Mouse (Mus musculus) CH12.LX (cell line): ENCODE data around the gene Skor1. TPM values are rescaled to one million over a fixed set of nuclear protein-coding genes. Genes with fewer than 3 reads are reported as not detected.

Source experiments
- DNase-seq: peaks from one replicate; pipeline ENCODE4 v3.0.0-alpha.2; 2013; ENCODE audit errors: extremely low read depth
- H3K27ac ChIP-seq: 2 replicates; pipeline ENCODE4 v1.5.1; 2012; ENCODE audit warnings: low read depth, mild to moderate bottlenecking, control low read depth, moderate library complexity; ENCODE audit not compliant: insufficient read depth
- H3K27me3 ChIP-seq: replicated peaks from 2 replicates; pipeline ENCODE3; 2012; ENCODE audit warnings: inconsistent platforms
- H3K36me3 ChIP-seq, 2 experiments: replicated peaks in 1 of 2; 2 replicates each; pipeline versions ENCODE3 to v1.6.1; 2012; ENCODE audit warnings: inconsistent platforms in 1 of 2, low read length in 1 of 2, mild to moderate bottlenecking in 1 of 2, mixed read lengths in 1 of 2, moderate library complexity in 1 of 2; ENCODE audit not compliant: control insufficient read depth in 1 of 2, insufficient read depth in 1 of 2
- H3K4me1 ChIP-seq, 2 experiments: 2 replicates each; pipeline ENCODE4 v1.6.1; 2012; ENCODE audit warnings: inconsistent platforms in 1 of 2, moderate library complexity in 1 of 2; ENCODE audit not compliant: insufficient read depth in 2 of 2, control insufficient read depth in 1 of 2
- H3K4me2 ChIP-seq: 2 replicates; pipeline ENCODE4 v1.6.1; 2012; ENCODE audit warnings: low read depth, mild to moderate bottlenecking, control low read depth; ENCODE audit not compliant: poor library complexity, insufficient read depth, severe bottlenecking
- H3K4me3 ChIP-seq, 3 experiments: fragments of 150-350 bp in 1 of 3; sonication (generic) in 1 of 3; replicated peaks in 1 of 3; 2 replicates each; pipeline versions ENCODE3 to v1.5.1; 2011 to 2012; ENCODE audit warnings: low read depth in 2 of 3, low read length in 2 of 3, mild to moderate bottlenecking in 2 of 3, moderate library complexity in 2 of 3, control low read depth in 1 of 3, improper control_type of control experiment in 1 of 3, inconsistent platforms in 1 of 3, mixed read lengths in 1 of 3; ENCODE audit not compliant: poor library complexity in 1 of 3
- H3K79me2 ChIP-seq: replicated peaks from 2 replicates; pipeline ENCODE4 v1.6.1; 2012; ENCODE audit warnings: mild to moderate bottlenecking, moderate library complexity; ENCODE audit not compliant: control insufficient read depth, poor library complexity, insufficient read depth, severe bottlenecking; ENCODE audit errors: extremely low read depth
- H3K9ac ChIP-seq: 2 replicates; pipeline ENCODE4 v1.6.1; 2012; ENCODE audit warnings: low read depth, mild to moderate bottlenecking, control low read depth, moderate library complexity; ENCODE audit not compliant: insufficient read depth
- H3K9me3 ChIP-seq: replicated peaks from 2 replicates; pipeline ENCODE3; 2012; ENCODE audit warnings: low read length, inconsistent platforms, mixed read lengths
- CHD1 ChIP-seq: IDR thresholded peaks from 2 replicates; pipeline ENCODE4 v1.6.1; 2012; ENCODE audit warnings: low read depth, low read length, improper control_type of control experiment, inconsistent platforms
- CTCF ChIP-seq, 2 experiments: IDR thresholded peaks in 1 of 2; conservative IDR thresholded peaks in 1 of 2; 2 replicates each; pipeline ENCODE4 v1.5.1; 2011 to 2012; ENCODE audit warnings: low read depth in 2 of 2, low read length in 2 of 2, improper control_type of control experiment in 1 of 2, inconsistent platforms in 1 of 2, mild to moderate bottlenecking in 1 of 2, moderate library complexity in 1 of 2
- E2F4 ChIP-seq: IDR thresholded peaks from 2 replicates; pipeline ENCODE4 v1.6.1; 2011; ENCODE audit warnings: low read depth, low read length, improper control_type of control experiment; ENCODE audit not compliant: insufficient replicate concordance
- ELF1 ChIP-seq: IDR thresholded peaks from 2 replicates; pipeline ENCODE4 v1.6.1; 2014; ENCODE audit warnings: low read depth, mild to moderate bottlenecking, inconsistent platforms, low read length, improper control_type of control experiment
- EP300 ChIP-seq: IDR thresholded peaks from 2 replicates; pipeline ENCODE4 v1.6.1; 2011; ENCODE audit warnings: low read length, improper control_type of control experiment
- ETS1 ChIP-seq: conservative IDR thresholded peaks from 2 replicates; pipeline ENCODE4 v1.6.1; 2012; ENCODE audit warnings: low read depth, mild to moderate bottlenecking, inconsistent platforms, low read length, improper control_type of control experiment, moderate library complexity
- GABPA ChIP-seq: IDR thresholded peaks from 2 replicates; pipeline ENCODE4 v1.6.1; 2012; ENCODE audit warnings: low read depth, low read length, improper control_type of control experiment, inconsistent platforms; ENCODE audit not compliant: insufficient replicate concordance
- HCFC1 ChIP-seq: IDR thresholded peaks from 2 replicates; pipeline ENCODE4 v1.6.1; 2012; ENCODE audit warnings: low read depth, mild to moderate bottlenecking, inconsistent platforms, low read length, improper control_type of control experiment
- IRF4 ChIP-seq: IDR thresholded peaks from 2 replicates; pipeline ENCODE4 v1.6.1; 2014; ENCODE audit warnings: low read depth, mild to moderate bottlenecking, inconsistent platforms, low read length, improper control_type of control experiment
- JUND ChIP-seq: conservative IDR thresholded peaks from 2 replicates; pipeline ENCODE4 v1.6.1; 2011; ENCODE audit warnings: low read depth, low read length, improper control_type of control experiment
- KAT2A ChIP-seq: IDR thresholded peaks from 2 replicates; pipeline ENCODE4 v1.6.1; 2012; ENCODE audit warnings: low read length, improper control_type of control experiment, inconsistent platforms; ENCODE audit not compliant: insufficient replicate concordance
- MAFK ChIP-seq: IDR thresholded peaks from 2 replicates; pipeline ENCODE4 v1.6.1; 2011; ENCODE audit warnings: low read length, improper control_type of control experiment; ENCODE audit not compliant: insufficient replicate concordance
- MAX ChIP-seq: IDR thresholded peaks from 2 replicates; pipeline ENCODE4 v1.6.1; 2011; ENCODE audit warnings: low read length, improper control_type of control experiment
- MAZ ChIP-seq: IDR thresholded peaks from 2 replicates; pipeline ENCODE4 v1.6.1; 2012; ENCODE audit warnings: low read depth, mild to moderate bottlenecking, inconsistent platforms, low read length, improper control_type of control experiment, moderate library complexity
- MXI1 ChIP-seq: IDR thresholded peaks from 2 replicates; pipeline ENCODE4 v1.6.1; 2011; ENCODE audit warnings: mild to moderate bottlenecking, low read depth, low read length, improper control_type of control experiment
- MYC ChIP-seq: IDR thresholded peaks from 2 replicates; pipeline ENCODE4 v1.6.1; 2011; ENCODE audit warnings: low read depth, mild to moderate bottlenecking, improper control_type of control experiment, low read length
- NELFE ChIP-seq: IDR thresholded peaks from 2 replicates; pipeline ENCODE4 v1.6.1; 2011; ENCODE audit warnings: low read depth, low read length, improper control_type of control experiment
- NRF1 ChIP-seq: IDR thresholded peaks from 2 replicates; pipeline ENCODE4 v1.6.1; 2014; ENCODE audit warnings: low read depth, mild to moderate bottlenecking, inconsistent platforms, low read length, improper control_type of control experiment, moderate library complexity
- PAX5 ChIP-seq: IDR thresholded peaks from 2 replicates; pipeline ENCODE4 v1.6.1; 2012; ENCODE audit warnings: low read length, inconsistent platforms, mixed read lengths
- POLR2A ChIP-seq: IDR thresholded peaks from 2 replicates; pipeline ENCODE4 v1.6.1; 2011; ENCODE audit warnings: low read depth, mild to moderate bottlenecking, improper control_type of control experiment, low read length
- RCOR1 ChIP-seq: conservative IDR thresholded peaks from 2 replicates; pipeline ENCODE4 v1.6.1; 2012; ENCODE audit warnings: low read depth, mild to moderate bottlenecking, inconsistent platforms, low read length, improper control_type of control experiment
- SIN3A ChIP-seq: IDR thresholded peaks from 2 replicates; pipeline ENCODE4 v1.6.1; 2012; ENCODE audit warnings: low read length, improper control_type of control experiment, inconsistent platforms
- SMC3 ChIP-seq: IDR thresholded peaks from 2 replicates; pipeline ENCODE4 v1.6.1; 2011; ENCODE audit warnings: low read depth, low read length, improper control_type of control experiment
- TBP ChIP-seq: conservative IDR thresholded peaks from 2 replicates; pipeline ENCODE4 v1.6.1; 2011; ENCODE audit warnings: low read depth, low read length, improper control_type of control experiment
- TCF12 ChIP-seq: IDR thresholded peaks from 2 replicates; pipeline ENCODE4 v1.6.1; 2014; ENCODE audit warnings: low read depth, mild to moderate bottlenecking, inconsistent platforms, low read length, improper control_type of control experiment
- UBTF ChIP-seq: IDR thresholded peaks from 2 replicates; pipeline ENCODE4 v1.6.1; 2012; ENCODE audit warnings: low read depth, mild to moderate bottlenecking, inconsistent platforms, low read length, improper control_type of control experiment, moderate library complexity
- USF1 ChIP-seq: IDR thresholded peaks from 2 replicates; pipeline ENCODE4 v1.6.1; 2014; ENCODE audit warnings: low read depth, mild to moderate bottlenecking, inconsistent platforms, low read length, improper control_type of control experiment
- USF2 ChIP-seq: conservative IDR thresholded peaks from 2 replicates; pipeline ENCODE4 v1.6.1; 2011; ENCODE audit warnings: low read depth, low read length, improper control_type of control experiment
- ZKSCAN1 ChIP-seq: IDR thresholded peaks from 2 replicates; pipeline ENCODE4 v1.6.1; 2012; ENCODE audit warnings: low read depth, inconsistent platforms, low read length, improper control_type of control experiment, borderline replicate concordance
- ZMIZ1 ChIP-seq: IDR thresholded peaks from 2 replicates; pipeline ENCODE4 v1.6.1; 2012; ENCODE audit warnings: low read depth, mild to moderate bottlenecking, inconsistent platforms, low read length, improper control_type of control experiment
- ZNF384 ChIP-seq: IDR thresholded peaks from 2 replicates; pipeline ENCODE4 v1.6.1; 2012; ENCODE audit warnings: low read depth, low read length, improper control_type of control experiment, inconsistent platforms
- dilution Hi-C: fragments of 300-500 bp; cut with MboI; formaldehyde crosslinking; loops from 2 replicates; pipeline ENCODE4 v1.14.3; 2020; ENCODE audit warnings: low sequenced_read_pairs; ENCODE audit not compliant: extremely low pct_unique_long_range_greater_than_20kb, extremely low pct_ligation_motif_present
- in situ Hi-C: fragments of 300-500 bp; cut with MboI; formaldehyde crosslinking; loops from 3 replicates; pipeline ENCODE4 v1.14.3; 2019; ENCODE audit warnings: low sequenced_read_pairs, low pct_ligation_motif_present, low pct_unique_long_range_greater_than_20kb, mixed read lengths
- polyA plus RNA-seq: library from polyadenylated mRNA; unstranded; fragments of >175 nt; gene quantifications from 2 replicates; pipeline ENCODE4 v1.2.1, GENCODE M21; 2012; ENCODE audit warnings: low read depth; ENCODE audit not compliant: insufficient read length
- total RNA-seq, 2 experiments: library from RNA; depleted of rRNA; stranded (reverse); fragments of 300-350 nt in 1 of 2; fragments of >200 nt in 1 of 2; gene quantifications; 2 replicates each; pipeline ENCODE4 v1.2.3; 2012 to 2014

Skor1 gene
- total and polyA plus RNA-seq, 3 experiments = not detected

DNA sequence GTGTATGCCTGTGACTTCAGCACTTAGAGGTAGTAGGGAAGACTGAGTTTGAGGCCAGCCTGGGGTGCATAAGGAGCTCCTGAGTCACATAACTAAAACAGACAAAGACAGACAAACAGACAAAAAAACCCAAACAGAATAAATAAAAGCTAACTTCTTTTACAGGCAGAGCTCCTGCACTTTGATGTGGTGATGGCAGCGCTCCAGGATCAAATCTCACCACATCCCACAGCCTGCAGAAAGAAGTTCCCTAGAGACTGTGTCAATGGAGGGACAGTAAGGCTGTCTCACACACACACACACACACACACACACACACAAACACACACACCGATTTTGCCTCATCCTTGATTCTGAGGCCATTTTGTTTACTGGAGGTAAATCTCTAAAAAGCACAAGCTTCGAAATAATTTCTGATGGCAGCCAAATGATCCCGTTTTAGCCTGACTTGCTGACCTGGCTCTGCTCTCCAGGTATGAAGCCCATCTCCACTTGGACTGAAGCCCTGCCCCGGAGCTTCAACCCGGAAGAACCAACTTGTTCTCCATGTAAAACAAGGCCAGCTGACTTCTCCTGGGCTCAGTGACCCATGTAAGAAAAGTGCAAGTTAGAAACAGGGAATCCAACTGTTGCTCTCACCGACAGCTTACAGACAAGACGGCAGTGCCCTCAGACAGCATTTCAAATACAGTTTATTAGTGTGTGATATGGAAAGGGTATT lies 25.4 kb upstream of the Skor1 start:
- Histone ChIP-seq H3K79me2 (no peaks in the 10 kb centered on the region), H3K27ac (no peak overlapping the region), H3K4me3 (no peak overlapping the region), H3K4me2 (no peak overlapping the region), H3K9ac (no peak overlapping the region), H3K4me1 (peaks cover 3 to 13% of the 10 kb centered on the region in 2 experiments), H3K36me3 (peaks cover 0 to 37% of the 10 kb centered on the region in 2 experiments), H3K27me3 (no peaks in the 10 kb centered on the region), H3K9me3 (peaks cover 1% of the 10 kb centered on the region)
- dilution Hi-C loops (no loop called here), in situ Hi-C loops (no loop called here)
- TF ChIP-seq EP300 (no peak), NELFE (no peak), MAX (no peak), USF2 (no peak), HCFC1 (no peak), NRF1 (no peak), TBP (no peak), USF1 (no peak), PAX5 (no peak)
- DNase-seq = no peak

GRCm38 (mm10) chr9:63171951-63172350 lies 23.2 kb upstream of the Skor1 start:
- no peaks in the 10 kb centered on the region for H3K79me2 ChIP-seq
- peak; percentile 38 for DNase-seq
- H3K4me3 ChIP-seq = no peak overlapping the region
- TF ChIP-seq TCF12 (no peak), MXI1 (peak; percentile 60; the same call in 1 of the 2 replicates), MAFK (no peak), CHD1 (no peak), USF1 (peak; percentile 25; the same call in 1 of the 2 replicates), ETS1 (no peak), IRF4 (peak; percentile 62), SMC3 (no peak), POLR2A (no peak), MAX (peak; percentile 90), E2F4 (no peak), ELF1 (no peak), PAX5 (no peak), GABPA (no peak), TBP (no peak), KAT2A (no peak), MYC (peak; percentile 89), MAZ (no peak), NRF1 (no peak), SIN3A (no peak), ZNF384 (no peak), UBTF (no peak), EP300 (no peak), ZKSCAN1 (no peak), NELFE (no peak), CTCF (conservative IDR thresholded peaks at IDR 0.05 in 1 of 2, IDR thresholded peaks at IDR 0.05 in 1 of 2; ENCODE audit: low read depth in 2 of 2, low read length in 2 of 2) (no peak), USF2 (no peak), RCOR1 (no peak), ZMIZ1 (no peak), JUND (no peak)
- H3K36me3 ChIP-seq = peaks cover 0 to 46% of the 10 kb centered on the region in 2 experiments
- in situ Hi-C loops (no loop called here), dilution Hi-C loops (no loop called here)
- H3K9me3 ChIP-seq = peaks cover 2% of the 10 kb centered on the region
- H3K4me2 ChIP-seq = no peak overlapping the region
- H3K27ac ChIP-seq = no peak overlapping the region
- no peaks in the 10 kb centered on the region for H3K27me3 ChIP-seq
- H3K9ac ChIP-seq = no peak overlapping the region
- H3K4me1 ChIP-seq = peaks cover 3 to 19% of the 10 kb centered on the region in 2 experiments
